Mouse (Mus musculus) hindbrain, embryonic 15.5 days (tissue): ENCODE measurements around the gene Itm2b. TPM values are rescaled to one million over a fixed set of nuclear protein-coding genes. Genes with fewer than 3 reads are reported as not detected.

Experiments
- ATAC-seq: fragments of 200-750 bp; cut with Nextera tagmentation; 2 replicates; pipeline ENCODE4 v1.8.0; 2017; ENCODE audit warnings: low read depth, moderate number of reproducible peaks, moderate TSS enrichment; ENCODE audit not compliant: low FRiP score
- H3K27ac ChIP-seq: fragments of 300-500 bp; sonication (generic); replicated peaks from 2 replicates; pipeline ENCODE4 v1.5.1; 2015; ENCODE audit warnings: mild to moderate bottlenecking, inconsistent platforms
- H3K27me3 ChIP-seq: fragments of 300-500 bp; sonication (generic); 2 replicates; pipeline ENCODE4 v1.6.1; 2015; ENCODE audit warnings: control low read depth, inconsistent platforms
- H3K36me3 ChIP-seq: fragments of 300-500 bp; sonication (generic); 2 replicates; pipeline ENCODE4 v1.6.1; 2015; ENCODE audit warnings: control low read depth, inconsistent platforms
- H3K4me1 ChIP-seq: fragments of 300-500 bp; sonication (generic); replicated peaks from 2 replicates; pipeline ENCODE4 v1.6.1; 2015; ENCODE audit warnings: control low read depth, inconsistent platforms
- H3K4me2 ChIP-seq: fragments of 300-500 bp; sonication (generic); 2 replicates; pipeline ENCODE4 v1.6.1; 2015; ENCODE audit warnings: moderate library complexity, mild to moderate bottlenecking, inconsistent platforms
- H3K4me3 ChIP-seq: fragments of 300-500 bp; sonication (generic); 2 replicates; pipeline ENCODE4 v1.5.1; 2015; ENCODE audit warnings: mild to moderate bottlenecking, inconsistent platforms
- H3K9ac ChIP-seq: fragments of 300-500 bp; sonication (generic); 2 replicates; pipeline ENCODE4 v1.6.1; 2015; ENCODE audit warnings: inconsistent platforms
- H3K9me3 ChIP-seq: fragments of 300-500 bp; sonication (generic); 2 replicates; pipeline ENCODE4 v1.6.1; 2016; ENCODE audit warnings: control low read depth, inconsistent platforms
- WGBS: fragments of 180-500 bp; shearing (Covaris S2); methylation state at CpG from one replicate; pipeline ENCODE4 v1.1.7; 2015; 5-methylcytosine and 5-hydroxymethylcytosine counted together
- polyA plus RNA-seq: library from polyadenylated mRNA; unstranded; fragments of >200 nt; fragmentation: Nextera tagmentation; extraction: Ambion mirVana; gene quantifications from 2 replicates; pipeline ENCODE4 v1.2.1, GENCODE M21; 2015

The Itm2b gene
- polyA plus RNA-seq, 1 experiment from 2014 or later: 713 TPM

GRCm38 (mm10) chr14:73375445-73375844 lies 9.6 kb downstream of the Itm2b start:
- no peak for ATAC-seq
- Histone ChIP-seq H3K4me2 (no peak overlapping the region), H3K36me3 (peaks cover 10% of the 10 kb centered on the region; the same call in 1 of the 2 replicates), H3K9ac (no peak overlapping the region), H3K4me1 (peaks cover 16% of the 10 kb centered on the region; the same call in 1 of the 2 replicates), H3K4me3 (no peak overlapping the region), H3K9me3 (no peaks in the 10 kb centered on the region), H3K27me3 (no peaks in the 10 kb centered on the region), H3K27ac (no peak overlapping the region)
- WGBS: 94% methylated on average over 8 of the region's 8 CpGs

- 68% methylated on average over 11 of the region's 11 CpGs for WGBS
- no peaks in the 10 kb centered on the region for H3K9me3 ChIP-seq
- no peak overlapping the region for H3K4me2 ChIP-seq
- peaks cover 16% of the 10 kb centered on the region; the same call in 1 of the 2 replicates for H3K4me1 ChIP-seq
- ATAC-seq: no peak
- no peak overlapping the region for H3K27ac ChIP-seq
- H3K4me3 ChIP-seq: no peak overlapping the region
- no peak overlapping the region for H3K9ac ChIP-seq
- peaks cover 13% of the 10 kb centered on the region; the same call in 1 of the 2 replicates for H3K36me3 ChIP-seq
- H3K27me3 ChIP-seq: no peaks in the 10 kb centered on the region
Observed at GRCm38 (mm10) chr14:73374315-73374890, 10.7 kb downstream of the Itm2b start.

DNA sequence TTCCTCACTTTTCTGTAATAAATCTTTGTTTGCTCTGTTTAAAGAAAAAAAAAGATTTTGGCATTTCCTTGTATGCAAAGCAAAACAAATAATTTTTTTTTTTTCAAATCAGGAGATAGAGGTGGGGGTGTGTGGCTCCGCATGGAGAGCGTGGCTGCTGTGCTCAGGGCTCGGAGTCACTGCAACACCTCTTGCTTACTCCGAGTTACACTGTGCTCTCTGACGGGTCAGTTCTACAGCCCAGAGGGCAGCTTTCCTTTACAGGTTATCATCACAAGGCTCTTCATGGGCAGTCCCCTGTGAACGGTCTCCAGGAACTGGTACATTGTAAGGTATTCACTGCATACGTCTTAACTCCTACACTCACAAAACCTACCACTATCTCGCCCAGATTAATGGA lies 11.5 kb downstream of the Itm2b start:
- WGBS: 83% methylated on average over 8 of the region's 8 CpGs
- Histone ChIP-seq H3K36me3 (peaks cover 12% of the 10 kb centered on the region; the same call in 1 of the 2 replicates), H3K9ac (no peak overlapping the region), H3K27me3 (no peaks in the 10 kb centered on the region), H3K9me3 (no peaks in the 10 kb centered on the region), H3K4me2 (no peak overlapping the region), H3K4me1 (peaks cover 16% of the 10 kb centered on the region; the same call in 1 of the 2 replicates), H3K4me3 (no peak overlapping the region), H3K27ac (no peak overlapping the region)
- no peak for ATAC-seq

- Histone ChIP-seq H3K4me2 (no peak overlapping the region), H3K4me3 (no peak overlapping the region), H3K9me3 (no peaks in the 10 kb centered on the region), H3K27ac (no peak overlapping the region), H3K4me1 (peaks cover 16% of the 10 kb centered on the region; the same call in 1 of the 2 replicates), H3K36me3 (peaks cover 15% of the 10 kb centered on the region), H3K27me3 (no peaks in the 10 kb centered on the region), H3K9ac (no peak overlapping the region)
- WGBS: 90% methylated on average over 4 of the region's 4 CpGs
- ATAC-seq: no peak
Observed at GRCm38 (mm10) chr14:73372990-73373389, 12.1 kb downstream of the Itm2b start.

GRCm38 (mm10) chr14:73371577-73371976 lies 13.5 kb downstream of the Itm2b start:
- Histone ChIP-seq H3K36me3 (peaks cover 28% of the 10 kb centered on the region), H3K4me3 (no peak overlapping the region), H3K27ac (no peak overlapping the region), H3K9ac (no peak overlapping the region), H3K4me2 (no peak overlapping the region), H3K27me3 (no peaks in the 10 kb centered on the region), H3K9me3 (no peaks in the 10 kb centered on the region), H3K4me1 (peaks cover 16% of the 10 kb centered on the region; the same call in 1 of the 2 replicates)
- 95% methylated on average over 4 of the region's 4 CpGs for WGBS
- ATAC-seq: no peak

GRCm38 (mm10) chr14:73370695-73371372 lies 14.3 kb downstream of the Itm2b start:
- H3K9me3 ChIP-seq: no peaks in the 10 kb centered on the region
- H3K9ac ChIP-seq: no peak overlapping the region
- no peak overlapping the region for H3K27ac ChIP-seq
- ATAC-seq: no peak
- H3K36me3 ChIP-seq: peaks cover 35% of the 10 kb centered on the region
- H3K4me1 ChIP-seq: peaks cover 16% of the 10 kb centered on the region; the same call in 1 of the 2 replicates
- H3K4me2 ChIP-seq: no peak overlapping the region
- H3K27me3 ChIP-seq: no peaks in the 10 kb centered on the region
- 90% methylated on average over 23 of the region's 23 CpGs for WGBS
- no peak overlapping the region for H3K4me3 ChIP-seq

DNA sequence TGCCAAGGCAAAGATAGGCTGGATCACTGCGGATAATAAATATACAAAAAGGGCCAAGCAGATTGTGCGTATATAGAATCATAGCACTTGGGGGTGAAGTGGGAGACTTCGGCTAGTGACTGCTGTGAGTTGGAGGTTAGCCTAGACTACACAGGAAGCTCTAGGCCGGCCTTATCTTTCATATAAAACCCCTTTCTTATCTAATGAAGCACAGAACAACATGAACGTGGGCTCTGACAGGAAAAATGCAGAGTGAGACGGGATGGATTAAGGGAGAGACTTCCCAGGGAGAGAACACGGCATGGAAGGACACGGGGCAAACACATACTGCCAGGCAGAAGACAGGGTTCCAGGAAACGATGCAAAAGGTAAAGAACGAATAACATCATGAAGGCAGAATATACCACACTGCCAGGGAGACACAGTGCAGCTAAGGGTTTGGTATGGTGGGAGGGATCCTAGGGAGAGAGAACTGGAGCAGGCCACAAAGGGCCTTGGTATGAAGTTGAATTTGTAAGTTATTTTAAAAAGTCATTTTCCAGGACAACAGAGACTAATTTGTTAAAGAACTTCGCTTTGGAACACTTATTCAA lies 14.9 kb downstream of the Itm2b start:
- H3K4me3 ChIP-seq: no peak overlapping the region
- peaks cover 16% of the 10 kb centered on the region; the same call in 1 of the 2 replicates for H3K4me1 ChIP-seq
- no peak overlapping the region for H3K27ac ChIP-seq
- no peak for ATAC-seq
- no peaks in the 10 kb centered on the region for H3K27me3 ChIP-seq
- WGBS: 85% methylated on average over 11 of the region's 11 CpGs
- H3K36me3 ChIP-seq: peaks cover 42% of the 10 kb centered on the region
- H3K9ac ChIP-seq: no peak overlapping the region
- no peak overlapping the region for H3K4me2 ChIP-seq
- H3K9me3 ChIP-seq: no peaks in the 10 kb centered on the region

GRCm38 (mm10) chr14:73369634-73370033 lies 15.5 kb downstream of the Itm2b start:
- Histone ChIP-seq H3K36me3 (peaks cover 47% of the 10 kb centered on the region), H3K27me3 (no peaks in the 10 kb centered on the region), H3K27ac (no peak overlapping the region), H3K4me3 (no peak overlapping the region), H3K4me2 (no peak overlapping the region), H3K9ac (no peak overlapping the region), H3K4me1 (peaks cover 15% of the 10 kb centered on the region; the same call in 1 of the 2 replicates), H3K9me3 (no peaks in the 10 kb centered on the region)
- 83% methylated on average over 4 of the region's 4 CpGs for WGBS
- ATAC-seq: no peak

DNA sequence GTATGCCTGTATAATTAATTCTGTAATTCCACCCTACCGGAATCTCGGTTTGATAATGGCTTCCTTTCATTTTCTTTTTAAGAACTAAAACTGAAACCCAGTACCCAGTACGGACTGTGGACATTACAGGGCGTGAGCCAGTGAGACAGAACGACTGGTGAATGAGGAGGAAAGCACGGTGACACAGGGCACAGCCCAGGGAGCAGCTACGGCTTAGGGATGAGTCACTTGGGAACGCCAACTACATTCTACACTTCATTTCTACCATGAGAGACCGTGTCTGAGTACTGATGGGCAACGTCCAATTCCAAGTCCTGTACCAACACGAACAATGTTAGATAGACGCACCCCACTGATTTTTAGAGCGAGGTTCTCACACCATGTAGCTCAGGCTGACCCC lies 16.1 kb downstream of the Itm2b start:
- ATAC-seq: no peak
- Histone ChIP-seq H3K4me2 (no peak overlapping the region), H3K4me1 (peaks cover 10% of the 10 kb centered on the region; the same call in 1 of the 2 replicates), H3K27me3 (no peaks in the 10 kb centered on the region), H3K27ac (no peak overlapping the region), H3K9me3 (no peaks in the 10 kb centered on the region), H3K4me3 (no peak overlapping the region), H3K36me3 (peaks cover 54% of the 10 kb centered on the region), H3K9ac (no peak overlapping the region)
- 90% methylated on average over 13 of the region's 13 CpGs for WGBS

DNA sequence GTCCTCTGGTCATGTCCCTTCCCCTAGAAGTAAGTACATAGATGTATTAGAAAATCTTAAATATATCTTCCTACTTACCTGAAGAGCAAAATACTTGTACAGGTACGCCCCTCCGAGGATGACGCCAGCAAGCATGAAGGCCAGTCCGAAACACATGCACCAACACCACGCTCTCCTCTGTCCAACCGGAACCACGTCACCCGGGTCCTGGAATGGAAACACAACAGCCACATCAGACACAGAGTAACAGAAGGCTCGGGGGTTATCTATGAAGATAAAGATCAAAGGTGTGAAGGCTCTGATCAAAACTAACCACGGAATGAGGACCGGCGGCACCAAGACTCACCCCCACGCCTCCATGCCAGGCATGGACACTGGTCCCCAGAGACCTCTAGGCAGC lies 16.9 kb downstream of the Itm2b start:
- no peak overlapping the region for H3K4me3 ChIP-seq
- peaks cover 10% of the 10 kb centered on the region; the same call in 1 of the 2 replicates for H3K4me1 ChIP-seq
- H3K27me3 ChIP-seq: no peaks in the 10 kb centered on the region
- 96% methylated on average over 13 of the region's 13 CpGs for WGBS
- H3K9me3 ChIP-seq: no peaks in the 10 kb centered on the region
- H3K27ac ChIP-seq: no peak overlapping the region
- H3K36me3 ChIP-seq: peaks cover 62% of the 10 kb centered on the region
- no peak overlapping the region for H3K9ac ChIP-seq
- ATAC-seq: no peak
- no peak overlapping the region for H3K4me2 ChIP-seq

DNA sequence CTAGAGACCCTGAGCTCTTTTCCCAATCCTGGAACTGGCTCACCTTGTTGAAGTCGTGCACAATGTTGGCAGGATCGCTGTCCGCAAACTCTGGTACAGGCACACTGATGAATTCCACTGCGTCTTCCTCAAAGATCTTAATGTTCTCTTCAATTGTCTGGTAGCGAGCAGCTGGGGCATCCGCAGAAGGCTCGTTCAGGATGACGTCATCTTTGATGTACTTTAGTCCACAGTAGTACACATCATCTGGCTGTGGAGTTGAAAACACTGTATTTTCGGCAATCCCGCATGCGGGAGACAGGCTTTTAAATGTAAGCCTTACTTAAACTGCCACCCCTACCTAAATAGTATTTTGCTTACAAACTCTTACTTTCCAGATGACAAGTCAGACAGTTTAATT lies 18.8 kb downstream of the Itm2b start:
- WGBS: 93% methylated on average over 11 of the region's 11 CpGs
- no peaks in the 10 kb centered on the region for H3K9me3 ChIP-seq
- ATAC-seq: no peak
- H3K4me2 ChIP-seq: no peak overlapping the region
- H3K36me3 ChIP-seq: peaks cover 79% of the 10 kb centered on the region
- H3K27me3 ChIP-seq: no peaks in the 10 kb centered on the region
- H3K9ac ChIP-seq: no peak overlapping the region
- H3K4me1 ChIP-seq: 0 out of 2 replicates have a peak, but pooled peaks cover under 1% of the 10 kb centered on the region
- H3K4me3 ChIP-seq: no peak overlapping the region
- no peak overlapping the region for H3K27ac ChIP-seq

DNA sequence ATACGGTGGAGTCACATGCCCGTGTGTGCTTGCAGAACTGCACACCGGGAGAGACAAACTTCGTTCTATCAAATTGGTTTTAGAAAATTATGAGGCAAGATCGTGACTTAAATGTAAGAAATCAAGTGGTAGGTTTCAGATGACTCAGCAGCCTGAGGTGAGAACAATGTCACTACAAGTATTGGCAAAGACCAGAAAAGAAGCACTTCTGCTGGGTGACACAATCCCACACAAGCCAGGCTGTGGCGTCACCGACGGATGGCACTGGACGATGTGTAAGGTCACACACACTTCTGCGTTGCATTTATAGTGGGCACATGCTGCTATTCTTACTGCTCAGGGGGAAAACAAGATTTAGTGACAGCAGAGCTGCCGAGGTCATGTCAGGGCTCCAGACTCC lies 21.3 kb downstream of the Itm2b start:
- Histone ChIP-seq H3K36me3 (peaks cover 96% of the 10 kb centered on the region), H3K4me3 (no peak overlapping the region), H3K9me3 (no peaks in the 10 kb centered on the region), H3K4me2 (no peak overlapping the region), H3K27ac (no peak overlapping the region), H3K9ac (no peak overlapping the region), H3K27me3 (no peaks in the 10 kb centered on the region), H3K4me1 (no peaks in the 10 kb centered on the region)
- WGBS: 97% methylated on average over 11 of the region's 11 CpGs
- ATAC-seq: no peak
